ENCODE assay signal across 1 mouse cellular context in the genomic region with DNA sequence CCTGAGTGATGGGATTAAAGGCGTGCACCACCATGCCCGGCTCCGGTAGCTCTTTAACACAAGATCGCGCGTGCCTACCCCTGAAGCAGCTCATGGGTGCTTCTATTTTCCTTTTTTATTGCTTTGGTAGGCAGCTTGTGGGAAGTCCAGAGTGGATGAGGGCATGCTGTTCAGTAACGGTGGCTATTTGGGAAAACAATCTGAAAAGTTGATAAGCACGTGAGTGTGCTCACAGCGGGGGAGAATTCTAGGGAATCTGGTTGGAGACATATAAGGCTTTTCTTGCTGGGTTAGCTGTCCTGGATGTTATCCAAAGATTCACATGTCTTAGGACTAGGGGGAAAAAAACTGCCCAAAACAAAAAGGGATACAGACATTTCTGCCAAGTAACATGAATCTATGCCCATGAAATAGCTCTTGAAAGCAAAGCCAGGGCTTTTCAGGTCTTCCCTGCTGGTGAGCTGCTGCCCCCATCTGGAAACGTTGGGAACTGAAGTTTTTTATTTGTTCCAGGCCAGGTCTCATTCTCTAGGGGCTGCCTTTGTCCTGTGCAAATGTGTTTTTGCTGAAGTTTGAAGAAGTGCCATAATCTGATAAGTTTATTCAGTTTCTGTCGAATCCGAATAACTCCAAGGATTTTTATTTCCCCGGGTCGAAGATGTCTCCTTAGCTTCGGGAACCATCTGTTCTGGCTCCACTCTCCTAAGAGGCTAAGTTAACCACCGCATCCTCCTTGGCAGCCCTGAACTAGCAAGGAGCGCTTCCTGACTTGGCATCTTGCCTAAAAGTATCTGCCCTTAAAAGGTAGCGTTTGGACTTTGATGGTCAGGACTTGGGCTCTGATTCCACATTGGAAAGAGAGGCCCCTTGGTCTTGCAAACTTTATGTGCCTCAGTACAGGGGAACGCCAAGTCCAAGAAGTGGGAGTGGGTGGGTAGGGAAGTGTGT.
TF ChIP-seq lines count a peak whose summit lies in the region.

No protein-coding gene starts in this region.

TF ChIP-seq in C2C12, 6 proteins besides CTCF, POLR2A, EP300 and RAD21:
- no peak for TF ChIP-seq MAX (IDR thresholded peaks at IDR 0.05)
- no peak for TF ChIP-seq MYOD1 (IDR thresholded peaks at IDR 0.05; ENCODE audit: control insufficient read depth, insufficient read length, low read depth)
- TF ChIP-seq USF1 (IDR thresholded peaks at IDR 0.05; ENCODE audit: low read depth), result no peak
- no peak for TF ChIP-seq CEBPB (IDR thresholded peaks at IDR 0.05; ENCODE audit: low read depth)
- TF ChIP-seq MYOG (IDR thresholded peaks at IDR 0.05; ENCODE audit: control insufficient read depth, extremely low read depth, insufficient read length), result no peak
- TF ChIP-seq FOSL1 (IDR thresholded peaks at IDR 0.05; ENCODE audit: insufficient read depth, low read length, poor library complexity, severe bottlenecking), result no peak
